Mouse (Mus musculus): ENCODE data around the gene Clstn1.

DNA sequence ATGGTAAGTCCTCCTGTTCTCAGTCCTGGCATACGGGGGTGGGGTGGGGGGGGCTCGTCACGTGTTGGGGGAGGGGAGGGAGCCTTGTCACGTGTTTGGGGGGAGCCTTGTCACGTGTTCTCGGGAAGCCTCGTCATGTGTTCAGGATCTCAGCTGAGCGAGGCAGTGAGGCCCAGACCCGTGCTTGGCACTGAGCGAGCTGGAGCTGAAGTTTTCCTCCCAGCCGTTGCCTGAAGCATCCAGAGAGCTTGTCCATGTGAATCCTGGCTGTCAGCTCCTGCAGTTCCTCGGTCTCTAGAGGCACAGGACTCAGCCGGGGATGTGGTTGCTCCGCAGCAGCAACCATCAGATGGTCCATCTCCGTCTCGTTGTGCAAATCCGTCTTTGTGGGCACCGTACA, 19.8 kb downstream of the Clstn1 start:
- TF ChIP-seq POLR2A (IDR thresholded peaks at IDR 0.05; ENCODE audit: insufficient read length, low read depth): no peak
- TF ChIP-seq USF1 (IDR thresholded peaks at IDR 0.05; ENCODE audit: low read depth): no peak
- no peak for TF ChIP-seq MAX (IDR thresholded peaks at IDR 0.05; ENCODE audit: low read depth)
- no peak for TF ChIP-seq POLR2AphosphoS2 (IDR thresholded peaks at IDR 0.05; ENCODE audit: insufficient read length, low read depth)
- TF ChIP-seq REST (IDR thresholded peaks at IDR 0.05; ENCODE audit: insufficient read depth, insufficient read length): no peak
- no peak for TF ChIP-seq E2F4 (IDR thresholded peaks at IDR 0.05; ENCODE audit: insufficient read depth)
- TF ChIP-seq CEBPB (IDR thresholded peaks at IDR 0.05; ENCODE audit: insufficient read depth, poor library complexity, severe bottlenecking): no peak

Data from myocyte (in vitro differentiated cells).